Mouse (Mus musculus) forebrain, embryonic 11.5 days (tissue): ENCODE data around the gene Ephb2. TPM values are rescaled to one million over a fixed set of nuclear protein-coding genes. Genes with fewer than 3 reads are reported as not detected.

Source experiments
- ATAC-seq: fragments of 200-750 bp; cut with Nextera tagmentation; replicated peaks from 2 replicates; pipeline ENCODE4 v1.8.0; 2017; ENCODE audit warnings: moderate TSS enrichment; ENCODE audit not compliant: low FRiP score
- DNase-seq: peaks from one replicate; pipeline ENCODE4 v3.0.0-alpha.2; 2017; ENCODE audit warnings: low spot score
- H3K27ac ChIP-seq: fragments of 300-500 bp; sonication (generic); 2 replicates; pipeline ENCODE4 v1.5.1; 2014; ENCODE audit warnings: low read depth, low read length
- H3K27me3 ChIP-seq: fragments of 300-500 bp; sonication (generic); 2 replicates; pipeline ENCODE4 v1.6.1; 2014; ENCODE audit warnings: mild to moderate bottlenecking, low read length, mixed read lengths; ENCODE audit not compliant: control insufficient read depth, insufficient read depth
- H3K36me3 ChIP-seq: fragments of 300-500 bp; sonication (generic); 2 replicates; pipeline ENCODE4 v1.6.1; 2014; ENCODE audit warnings: mild to moderate bottlenecking, low read length, moderate library complexity, mixed read lengths; ENCODE audit not compliant: control insufficient read depth, insufficient read depth
- H3K4me1 ChIP-seq: fragments of 300-500 bp; sonication (generic); replicated peaks from 2 replicates; pipeline ENCODE4 v1.6.1; 2014; ENCODE audit warnings: low read length, mixed read lengths; ENCODE audit not compliant: control insufficient read depth, insufficient read depth
- H3K4me2 ChIP-seq: fragments of 300-500 bp; sonication (generic); 2 replicates; pipeline ENCODE4 v1.6.1; 2014; ENCODE audit warnings: low read depth, mild to moderate bottlenecking, low read length, moderate library complexity, mixed read lengths; ENCODE audit not compliant: severe bottlenecking
- H3K4me3 ChIP-seq: fragments of 300-500 bp; sonication (generic); 2 replicates; pipeline ENCODE4 v1.5.1; 2014; ENCODE audit warnings: low read depth, low read length
- H3K9ac ChIP-seq: fragments of 300-500 bp; sonication (generic); 2 replicates; pipeline ENCODE4 v1.6.1; 2014; ENCODE audit warnings: low read length
- H3K9me3 ChIP-seq: fragments of 300-500 bp; sonication (generic); 2 replicates; pipeline ENCODE4 v1.6.1; 2016; ENCODE audit warnings: low read length, mixed read lengths; ENCODE audit not compliant: control insufficient read depth
- WGBS: fragments of 180-500 bp; shearing (Covaris S2); extraction: QIAGEN DNeasy Blood & Tissue Kit; methylation state at CpG from one replicate; pipeline ENCODE4 v1.1.7; 2014; 5-methylcytosine and 5-hydroxymethylcytosine counted together
- polyA plus RNA-seq: library from polyadenylated mRNA; unstranded; fragments of >200 nt; fragmentation: Nextera tagmentation; extraction: Ambion mirVana; gene quantifications from 2 replicates; pipeline ENCODE4 v1.2.1, GENCODE M21; 2014

Gene Ephb2
- polyA plus RNA-seq, 1 experiment from 2014 or later = 36.9 TPM

GRCm38 (mm10) chr4:136724731-136725130 is 111.1 kb downstream of the Ephb2 start:
- ATAC-seq (no peak), DNase-seq (no peak)
- no peak overlapping the region for H3K4me2 ChIP-seq
- no peak overlapping the region for H3K4me3 ChIP-seq
- no peak overlapping the region for H3K27ac ChIP-seq
- 71% methylated on average over 17 of the region's 17 CpGs for WGBS
- H3K9ac ChIP-seq = no peak overlapping the region; the same call in 1 of the 2 replicates
- peaks cover 11% of the 10 kb centered on the region for H3K4me1 ChIP-seq
- H3K36me3 ChIP-seq = no peaks in the 10 kb centered on the region
- H3K9me3 ChIP-seq = no peaks in the 10 kb centered on the region
- H3K27me3 ChIP-seq = no peaks in the 10 kb centered on the region; the same call in 1 of the 2 replicates

GRCm38 (mm10) chr4:136722361-136723082 is 113.3 kb downstream of the Ephb2 start:
- no peak overlapping the region for H3K27ac ChIP-seq
- no peaks in the 10 kb centered on the region for H3K9me3 ChIP-seq
- no peak for ATAC-seq
- H3K4me1 ChIP-seq = peaks cover 9% of the 10 kb centered on the region
- 73% methylated on average over 17 of the region's 17 CpGs for WGBS
- no peak for DNase-seq
- no peak overlapping the region for H3K9ac ChIP-seq
- no peak overlapping the region for H3K4me2 ChIP-seq
- no peaks in the 10 kb centered on the region; the same call in 1 of the 2 replicates for H3K27me3 ChIP-seq
- no peaks in the 10 kb centered on the region for H3K36me3 ChIP-seq
- H3K4me3 ChIP-seq = no peak overlapping the region

- DNase-seq (no peak), ATAC-seq (no peak)
- Histone ChIP-seq H3K27ac (no peak overlapping the region), H3K4me3 (no peak overlapping the region), H3K36me3 (no peaks in the 10 kb centered on the region), H3K27me3 (no peaks in the 10 kb centered on the region; the same call in 1 of the 2 replicates), H3K9me3 (no peaks in the 10 kb centered on the region), H3K4me1 (peaks cover 5% of the 10 kb centered on the region; the same call in 1 of the 2 replicates), H3K9ac (no peak overlapping the region), H3K4me2 (no peak overlapping the region)
- WGBS = 67% methylated on average over 3 of the region's 3 CpGs
Measured at GRCm38 (mm10) chr4:136721937-136722336, 113.9 kb downstream of the Ephb2 start.

GRCm38 (mm10) chr4:136720025-136720424 is 115.8 kb downstream of the Ephb2 start:
- Histone ChIP-seq H3K4me3 (no peak overlapping the region), H3K27ac (no peak overlapping the region), H3K9ac (no peak overlapping the region), H3K36me3 (no peaks in the 10 kb centered on the region), H3K27me3 (no peaks in the 10 kb centered on the region; the same call in 1 of the 2 replicates), H3K4me2 (no peak overlapping the region), H3K4me1 (peaks cover 6% of the 10 kb centered on the region; the same call in 1 of the 2 replicates), H3K9me3 (no peaks in the 10 kb centered on the region)
- 90% methylated on average over 9 of the region's 9 CpGs for WGBS
- DNase-seq = no peak
- ATAC-seq = no peak

- Histone ChIP-seq H3K9ac (no peak overlapping the region), H3K27ac (no peak overlapping the region), H3K9me3 (no peaks in the 10 kb centered on the region), H3K36me3 (no peaks in the 10 kb centered on the region; the same call in 1 of the 2 replicates), H3K4me2 (no peak overlapping the region), H3K4me3 (no peak overlapping the region), H3K4me1 (peaks cover 6% of the 10 kb centered on the region; the same call in 1 of the 2 replicates), H3K27me3 (no peaks in the 10 kb centered on the region)
- DNase-seq (no peak), ATAC-seq (no peak)
- 95% methylated on average over 14 of the region's 14 CpGs for WGBS
Measured at GRCm38 (mm10) chr4:136718193-136718986, 117.4 kb downstream of the Ephb2 start.

GRCm38 (mm10) chr4:136716561-136716972 is 119.2 kb downstream of the Ephb2 start:
- H3K27me3 ChIP-seq = no peaks in the 10 kb centered on the region
- no peaks in the 10 kb centered on the region; the same call in 1 of the 2 replicates for H3K36me3 ChIP-seq
- DNase-seq (no peak), ATAC-seq (no peak)
- H3K9me3 ChIP-seq = no peaks in the 10 kb centered on the region
- no peak overlapping the region for H3K27ac ChIP-seq
- no peak overlapping the region for H3K4me3 ChIP-seq
- peaks cover 7% of the 10 kb centered on the region for H3K4me1 ChIP-seq
- 87% methylated on average over 7 of the region's 7 CpGs for WGBS
- no peak overlapping the region for H3K4me2 ChIP-seq
- no peak overlapping the region for H3K9ac ChIP-seq

- H3K27me3 ChIP-seq = no peaks in the 10 kb centered on the region
- H3K9me3 ChIP-seq = no peaks in the 10 kb centered on the region
- WGBS = 79% methylated on average over 6 of the region's 6 CpGs
- ATAC-seq (no peak), DNase-seq (no peak)
- H3K4me1 ChIP-seq = peaks cover 6% of the 10 kb centered on the region
- H3K4me2 ChIP-seq = no peak overlapping the region
- H3K36me3 ChIP-seq = no peaks in the 10 kb centered on the region; the same call in 1 of the 2 replicates
- H3K9ac ChIP-seq = no peak overlapping the region
- no peak overlapping the region for H3K4me3 ChIP-seq
- no peak overlapping the region for H3K27ac ChIP-seq
Measured at GRCm38 (mm10) chr4:136714530-136714929, 121.3 kb downstream of the Ephb2 start.

GRCm38 (mm10) chr4:136713889-136714288 is 121.9 kb downstream of the Ephb2 start:
- Histone ChIP-seq H3K4me3 (no peak overlapping the region), H3K4me2 (no peak overlapping the region), H3K9ac (no peak overlapping the region), H3K27me3 (no peaks in the 10 kb centered on the region), H3K36me3 (no peaks in the 10 kb centered on the region; the same call in 1 of the 2 replicates), H3K27ac (no peak overlapping the region), H3K4me1 (peaks cover 6% of the 10 kb centered on the region), H3K9me3 (no peaks in the 10 kb centered on the region)
- WGBS = 93% methylated on average over 7 of the region's 7 CpGs
- ATAC-seq (no peak), DNase-seq (no peak)
